Mouse (Mus musculus) testis, adult 2 months (tissue): ENCODE data around the gene Cisd1.

Experiments used
- CTCF ChIP-seq: fragments of 200-500 bp; IDR thresholded peaks from 2 replicates; pipeline ENCODE4 v1.5.1; 2012; ENCODE audit warnings: low read depth, mild to moderate bottlenecking, inconsistent platforms, low read length, moderate library complexity; ENCODE audit not compliant: control insufficient read depth, insufficient read depth, insufficient replicate concordance
- POLR2A ChIP-seq: fragments of 200-500 bp; IDR thresholded peaks from 2 replicates; pipeline ENCODE4 v1.6.1; 2012; ENCODE audit warnings: low read depth, mild to moderate bottlenecking, inconsistent platforms, low read length, moderate library complexity; ENCODE audit not compliant: control insufficient read depth

DNA sequence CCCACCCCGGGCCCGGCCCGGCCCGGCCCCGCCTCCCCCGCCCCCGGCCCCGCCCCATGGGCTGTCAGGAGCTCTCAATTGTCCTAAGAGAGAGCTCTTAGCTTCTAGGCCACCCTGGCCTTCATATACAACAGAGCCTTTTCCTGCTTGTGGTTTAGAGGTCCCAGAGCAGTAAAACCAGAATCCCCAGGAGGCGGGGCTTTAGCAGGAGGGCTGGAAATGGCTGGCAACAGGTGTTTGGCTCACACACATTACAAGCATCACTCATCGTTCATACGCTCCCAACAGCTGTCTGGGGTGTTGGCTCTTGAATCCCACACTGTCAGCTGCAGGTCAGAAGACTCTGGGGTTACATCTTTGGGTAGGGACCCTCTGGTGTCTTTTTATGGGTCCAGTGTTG, 52.5 kb downstream of the Cisd1 start:
- no peak for TF ChIP-seq CTCF
- no peak for TF ChIP-seq POLR2A
